Mouse (Mus musculus) neutrophil, adult 83 days (primary cell): Measurements from ENCODE around the gene Olfr1335. TPM values are rescaled to one million over a fixed set of nuclear protein-coding genes. Genes with fewer than 3 reads are reported as not detected.

ENCODE experiments used
- total RNA-seq, 2 experiments: library from RNA; stranded (reverse); gene quantifications; one replicate each; pipeline ENCODE4 v1.2.4; 2023

The Olfr1335 gene
- total RNA-seq, result not detected

DNA sequence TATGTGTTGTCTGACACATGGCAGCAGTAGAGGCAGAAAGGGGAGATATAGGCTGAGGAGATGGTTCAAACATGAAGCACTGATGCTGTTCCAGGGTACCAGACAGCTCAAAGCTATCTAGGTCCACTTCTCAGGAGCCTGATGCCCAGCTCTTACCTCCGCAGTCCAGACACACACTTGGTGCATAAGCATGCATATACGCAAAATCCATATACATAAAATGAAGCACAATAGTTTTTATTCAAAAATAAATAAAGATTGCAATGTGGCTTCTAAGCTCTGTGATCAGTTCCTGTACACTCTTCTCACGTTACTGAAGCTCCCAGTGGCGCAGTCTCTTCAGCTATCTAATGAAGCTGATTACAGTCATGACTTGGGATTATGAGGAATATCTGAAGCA is at the start of gene Olfr1335:
Olfr1335 (minus strand) TSS at position 101 of the 400 bp plus-strand sequence.

DNA sequence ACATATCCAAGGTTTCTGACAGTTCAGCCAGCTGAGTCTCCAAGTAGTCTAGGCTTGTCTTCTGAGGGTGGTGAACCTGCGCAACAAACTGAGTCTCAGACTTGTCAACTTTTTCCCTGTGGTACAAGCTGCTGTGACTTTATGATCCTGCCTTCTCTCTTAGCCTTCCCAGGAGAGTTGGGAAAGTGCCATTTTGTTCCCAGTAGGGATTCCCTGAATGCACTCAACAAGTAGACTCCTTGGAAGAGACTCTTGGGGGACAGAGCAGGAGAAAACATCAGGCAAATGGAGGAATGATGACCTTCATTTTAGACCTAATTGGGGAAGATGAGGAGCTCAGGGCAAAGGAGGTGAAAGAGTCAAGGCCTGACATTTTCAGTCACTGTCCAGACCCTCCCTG is 26.4 kb upstream of the Olfr1335 start, which contains the start of gene Olfr1333:
Olfr1333 (minus strand) TSS at position 101 of the 400 bp plus-strand sequence.

DNA sequence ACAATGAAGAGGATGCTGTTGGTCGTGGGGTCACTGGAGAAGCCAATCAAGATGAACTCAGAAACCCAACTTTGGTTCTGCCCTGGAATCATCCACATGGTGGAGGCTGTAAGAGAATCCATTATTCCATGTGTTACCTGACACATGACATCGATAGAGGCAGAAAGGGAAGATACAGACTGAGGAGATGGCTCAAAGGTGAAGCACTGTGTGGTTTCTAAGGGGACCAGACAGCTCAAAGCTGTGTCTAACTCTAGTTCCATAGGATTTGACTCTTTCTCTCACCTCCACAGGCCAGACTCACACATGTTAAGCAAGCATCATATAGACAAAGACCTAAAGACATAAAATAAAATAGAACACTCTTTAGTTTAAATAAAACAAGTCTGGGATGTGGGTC is 27.3 kb downstream of the Olfr1335 start, which contains the start of gene Olfr1337:
Olfr1337 (minus strand) TSS at position 101 of the 400 bp plus-strand sequence.

Other genes with a start within 250 kb of the Olfr1335 start
- 1 to 10 TPM; 2.0 to 2.3 TPM for gene Cfap57, start 189.2 kb downstream of the Olfr1335 start, total RNA-seq
- 10 to 100 TPM; 38.3 to 43.4 TPM for gene Ebna1bp2, start 189.1 kb downstream of the Olfr1335 start, total RNA-seq
- not detected for gene Olfr62, start 151.0 kb downstream of the Olfr1335 start, total RNA-seq
- not detected for gene Olfr1342, start 117.2 kb downstream of the Olfr1335 start, total RNA-seq
- not detected for gene Olfr1341, start 106.4 kb downstream of the Olfr1335 start, total RNA-seq
- gene Olfr1340, start 89.8 kb downstream of the Olfr1335 start, total RNA-seq, result not detected
- not detected for gene Olfr1339, start 77.8 kb downstream of the Olfr1335 start, total RNA-seq
- gene Olfr1338, start 51.2 kb downstream of the Olfr1335 start, total RNA-seq, result not detected
- gene Olfr1337, start 27.4 kb downstream of the Olfr1335 start, total RNA-seq, result not detected
- gene Olfr1333, start 26.3 kb upstream of the Olfr1335 start, total RNA-seq, result not detected
- not detected for gene Olfr1331, start 54.7 kb upstream of the Olfr1335 start, total RNA-seq
- not detected for gene Olfr1330, start 78.7 kb upstream of the Olfr1335 start, total RNA-seq
- not detected for gene Olfr1329, start 107.5 kb upstream of the Olfr1335 start, total RNA-seq
- not detected for gene Olfr1328, start 128.7 kb upstream of the Olfr1335 start, total RNA-seq
- gene Lao1, start 151.6 kb upstream of the Olfr1335 start, total RNA-seq, result not detected